Mouse (Mus musculus): ENCODE measurements around the gene Chchd3.

Gene Chchd3

DNA sequence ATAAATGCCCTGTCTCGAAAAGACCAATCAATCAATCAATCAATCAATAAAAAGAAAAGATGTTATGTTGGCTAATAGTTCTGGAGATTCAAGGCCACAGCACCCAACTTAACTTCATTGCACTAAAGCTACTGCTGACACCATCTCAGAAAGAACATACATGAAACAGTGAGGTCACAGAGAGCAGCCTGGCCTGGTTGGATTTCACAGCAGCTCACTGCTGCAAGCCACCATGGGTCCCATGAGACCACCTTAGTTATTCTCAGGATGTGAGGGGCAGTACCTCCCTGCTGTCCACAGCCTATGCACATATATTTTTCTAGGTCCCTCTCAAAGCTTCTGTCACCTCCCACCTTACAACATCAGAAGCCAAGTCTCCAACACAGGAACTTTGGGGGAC, 57.1 kb downstream of the Chchd3 start:
- DNase-seq (ENCODE audit: low spot score): no peak

DNA sequence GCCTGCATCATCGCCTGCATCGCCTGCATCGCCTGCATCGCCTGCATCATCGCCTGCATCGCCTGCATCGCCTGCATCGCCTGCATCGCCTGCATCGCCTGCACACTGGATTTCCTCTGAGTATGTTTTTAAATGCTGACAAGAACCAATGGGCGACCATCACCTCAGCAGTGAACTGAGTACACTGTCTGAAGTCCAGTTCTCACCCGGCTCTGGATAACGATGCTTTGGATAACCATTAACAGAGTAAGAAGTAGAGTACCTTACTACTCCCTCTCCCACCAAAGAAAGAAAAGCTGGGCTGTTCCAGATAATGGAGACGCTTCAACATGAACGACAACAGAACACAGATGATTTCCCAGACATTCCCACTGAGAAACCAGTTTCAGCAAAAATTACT, 58.8 kb downstream of the Chchd3 start:
- no peak for DNase-seq (ENCODE audit: low spot score)

DNA sequence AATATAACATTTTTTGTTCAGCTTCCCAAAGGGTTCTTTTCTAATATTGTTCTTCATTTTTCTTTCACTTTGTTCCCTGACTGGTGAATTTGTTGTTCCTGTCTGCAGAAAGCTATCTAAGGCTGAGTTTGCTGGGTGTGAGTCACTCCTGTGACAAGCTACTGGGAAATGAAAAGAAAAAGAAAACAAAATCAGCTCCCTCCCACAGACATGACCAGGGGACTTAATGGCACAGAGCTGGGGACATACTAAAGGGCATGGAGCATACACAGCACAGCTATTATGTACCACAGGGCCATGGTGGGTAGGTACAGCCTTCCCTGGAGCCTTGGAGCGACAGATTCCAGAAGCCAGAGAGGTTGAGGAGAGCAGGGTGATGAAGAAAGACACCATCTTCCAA, 63.5 kb downstream of the Chchd3 start:
- no peak for DNase-seq (ENCODE audit: low spot score)

GRCm38 (mm10) chr6:32993847-32994246, 66.2 kb downstream of the Chchd3 start:
- no peak for DNase-seq (ENCODE audit: low spot score)

GRCm38 (mm10) chr6:32990061-32990633, 69.9 kb downstream of the Chchd3 start:
- DNase-seq (ENCODE audit: low spot score): no peak

DNA sequence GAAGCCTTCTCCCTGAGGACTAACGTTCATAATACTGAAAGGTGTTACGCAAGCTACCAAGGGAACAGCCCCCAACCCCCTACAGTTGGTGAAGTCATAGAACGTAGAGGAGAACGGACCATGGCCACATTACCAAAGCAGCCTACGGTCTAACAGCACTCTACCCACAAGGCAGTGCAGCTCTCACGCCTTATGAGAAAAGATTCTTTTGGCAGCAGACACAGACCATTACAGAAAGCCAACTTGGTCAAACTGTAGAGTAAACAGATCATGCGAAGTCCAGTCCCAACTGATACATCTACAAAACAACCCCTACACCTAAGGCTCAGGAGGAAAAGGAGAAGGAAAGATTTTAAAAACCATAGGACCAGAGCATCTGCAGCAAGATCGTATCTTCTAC, 71.5 kb downstream of the Chchd3 start:
- DNase-seq (ENCODE audit: low spot score): no peak

DNA sequence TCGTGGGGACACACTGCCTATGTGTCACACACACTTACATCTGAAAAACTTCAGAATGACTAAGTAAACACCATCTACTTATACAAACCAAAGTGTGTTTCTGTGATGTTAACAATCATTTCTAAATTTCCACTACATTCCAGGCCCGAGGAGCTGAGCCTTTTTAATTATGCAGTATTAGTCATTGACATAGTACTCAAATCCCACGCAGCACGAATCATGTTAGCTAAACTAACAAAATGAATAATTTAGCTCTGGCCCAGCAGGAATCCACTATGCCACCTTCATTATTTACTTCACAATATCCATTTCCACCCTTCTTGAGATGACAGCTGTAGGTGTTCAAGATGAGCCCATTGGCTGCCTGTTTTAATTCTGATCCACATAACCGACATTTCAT, 76.2 kb downstream of the Chchd3 start:
- DNase-seq (ENCODE audit: low spot score): no peak

- DNase-seq (ENCODE audit: low spot score): no peak
Measured at GRCm38 (mm10) chr6:32981253-32981652, 78.8 kb downstream of the Chchd3 start.

GRCm38 (mm10) chr6:32978811-32979210, 81.2 kb downstream of the Chchd3 start:
- DNase-seq (ENCODE audit: low spot score): no peak

DNA sequence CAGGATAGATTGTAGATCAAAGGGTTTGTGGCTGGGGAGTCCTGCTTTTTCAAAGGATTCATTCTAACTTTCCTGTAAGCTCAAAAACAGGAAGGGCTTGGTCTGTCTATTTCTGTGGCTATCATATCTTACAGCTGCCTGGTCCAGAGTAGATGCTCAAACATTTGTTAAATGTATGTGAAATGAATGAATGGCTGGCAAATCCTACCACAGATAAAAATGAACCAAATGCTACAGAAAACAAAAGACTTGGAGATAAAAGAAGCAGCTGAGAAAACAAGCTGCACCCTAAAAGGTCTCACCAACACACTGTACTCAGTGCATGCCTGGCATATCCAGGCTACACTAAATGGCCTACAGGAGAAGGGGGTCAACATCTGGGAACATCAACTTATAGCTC, 88.1 kb downstream of the Chchd3 start:
- no peak for DNase-seq (ENCODE audit: low spot score)

DNA sequence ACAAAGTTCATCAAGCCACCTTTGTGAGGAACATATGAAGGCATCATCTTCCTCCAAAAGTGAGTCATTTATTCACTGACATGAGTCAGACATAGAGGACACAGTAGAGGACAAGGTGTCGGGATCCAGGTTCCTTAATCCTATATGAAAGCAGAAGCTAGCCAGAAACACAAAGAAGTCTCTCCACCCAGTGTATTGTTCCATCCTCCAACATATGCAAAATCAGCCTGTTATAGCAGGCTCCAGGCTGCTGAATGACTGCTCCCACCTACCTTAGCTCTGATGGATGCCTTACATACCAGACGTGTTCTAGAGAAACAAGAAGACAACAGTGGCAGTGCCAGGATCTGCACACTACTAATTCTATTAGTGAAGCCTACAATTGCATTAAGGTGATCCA, 91.1 kb downstream of the Chchd3 start:
- no peak for DNase-seq (ENCODE audit: low spot score)

DNA sequence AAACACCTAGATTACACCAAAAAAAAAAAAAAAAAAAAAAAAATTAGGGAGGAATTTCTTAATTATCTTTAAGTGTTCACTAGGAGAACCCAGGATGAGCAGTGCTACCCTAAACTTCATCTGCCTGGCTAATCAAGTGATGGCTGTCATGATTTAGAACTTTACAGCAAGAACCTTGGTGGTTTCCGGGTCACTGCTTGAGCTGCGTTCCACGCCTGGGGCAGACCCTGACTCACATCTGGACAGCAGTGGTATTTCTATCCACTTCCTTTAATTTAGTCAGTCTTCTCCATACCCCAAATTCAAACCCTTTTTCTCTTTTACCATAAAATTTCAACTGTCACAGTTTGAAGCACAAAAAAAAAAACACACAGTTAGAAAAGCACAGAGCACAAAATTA, 98.0 kb downstream of the Chchd3 start:
- DNase-seq (ENCODE audit: low spot score): no peak

DNA sequence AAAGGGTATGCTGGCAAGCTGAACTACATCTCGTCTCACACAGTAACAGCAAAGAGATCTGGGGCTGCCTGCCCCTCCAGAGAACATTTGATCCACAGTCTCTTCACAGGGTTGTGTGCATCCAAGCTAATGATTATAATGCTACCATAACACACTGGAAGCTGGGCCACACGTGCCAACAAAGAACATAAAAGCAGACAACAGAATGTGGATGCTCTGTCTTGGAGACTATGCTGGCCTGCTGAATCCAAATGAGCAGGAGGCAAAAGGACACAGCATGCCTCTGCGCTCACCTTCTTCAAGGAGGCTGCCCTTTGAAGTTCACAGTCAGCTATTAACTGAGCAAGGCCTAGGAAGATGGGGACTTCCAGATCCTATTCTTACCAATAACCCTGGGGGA, 98.6 kb downstream of the Chchd3 start:
- DNase-seq (ENCODE audit: low spot score): no peak

- DNase-seq (ENCODE audit: low spot score): no peak
Measured at GRCm38 (mm10) chr6:32959816-32960550, 100.1 kb downstream of the Chchd3 start.

- DNase-seq (ENCODE audit: low spot score): no peak
Measured at GRCm38 (mm10) chr6:32955481-32955880, 104.6 kb downstream of the Chchd3 start.

DNA sequence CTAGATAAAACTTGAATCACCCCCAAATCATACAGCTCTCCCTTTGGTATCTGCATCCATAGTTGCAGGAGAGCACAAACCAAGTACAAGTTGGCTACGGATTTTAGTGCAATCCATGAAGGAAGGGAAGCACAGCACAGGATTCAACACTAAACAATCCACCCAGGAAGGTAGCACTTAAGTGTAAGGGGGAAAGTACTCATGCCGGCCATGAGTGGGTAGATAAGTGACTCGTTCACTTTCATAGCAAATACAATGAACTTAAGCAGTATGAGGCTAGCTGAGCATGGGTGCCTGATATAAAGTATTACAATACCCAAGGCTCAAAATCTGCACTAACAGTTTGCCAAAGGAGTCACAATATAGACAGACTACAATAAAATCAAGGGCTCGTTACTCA, 109.1 kb downstream of the Chchd3 start:
- DNase-seq (ENCODE audit: low spot score): no peak

GRCm38 (mm10) chr6:32949702-32950101, 110.4 kb downstream of the Chchd3 start:
- DNase-seq (ENCODE audit: low spot score): no peak

DNA sequence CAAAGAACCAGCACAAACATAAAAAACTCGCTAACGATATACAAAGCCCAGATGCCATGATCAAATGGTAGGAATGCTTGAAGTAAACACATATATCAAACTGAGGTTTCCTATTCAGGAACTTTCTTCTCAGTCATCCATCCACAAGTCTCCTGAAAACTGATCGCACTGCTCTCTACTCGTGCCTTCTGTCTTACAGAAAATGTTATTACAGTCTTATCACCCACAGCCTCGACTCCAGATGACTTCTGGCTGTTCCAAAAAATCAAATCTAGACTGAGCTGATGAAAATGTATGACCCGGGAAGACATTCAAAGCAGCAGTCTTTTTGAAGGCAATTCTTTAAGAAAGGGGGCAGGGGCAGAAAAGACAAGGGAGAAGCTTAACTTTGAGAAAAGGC, 112.8 kb downstream of the Chchd3 start:
- DNase-seq (ENCODE audit: low spot score): no peak

- DNase-seq (ENCODE audit: low spot score): no peak
Measured at GRCm38 (mm10) chr6:32944956-32945355, 115.1 kb downstream of the Chchd3 start.

- DNase-seq (ENCODE audit: low spot score): no peak
Measured at GRCm38 (mm10) chr6:32943651-32944050, 116.4 kb downstream of the Chchd3 start.

- DNase-seq (ENCODE audit: low spot score): no peak
Measured at GRCm38 (mm10) chr6:32940299-32940698, 119.8 kb downstream of the Chchd3 start.

GRCm38 (mm10) chr6:32937643-32938042, 122.4 kb downstream of the Chchd3 start:
- DNase-seq (ENCODE audit: low spot score): no peak

- no peak for DNase-seq (ENCODE audit: low spot score)
Measured at GRCm38 (mm10) chr6:32936794-32937193, 123.3 kb downstream of the Chchd3 start.

DNA sequence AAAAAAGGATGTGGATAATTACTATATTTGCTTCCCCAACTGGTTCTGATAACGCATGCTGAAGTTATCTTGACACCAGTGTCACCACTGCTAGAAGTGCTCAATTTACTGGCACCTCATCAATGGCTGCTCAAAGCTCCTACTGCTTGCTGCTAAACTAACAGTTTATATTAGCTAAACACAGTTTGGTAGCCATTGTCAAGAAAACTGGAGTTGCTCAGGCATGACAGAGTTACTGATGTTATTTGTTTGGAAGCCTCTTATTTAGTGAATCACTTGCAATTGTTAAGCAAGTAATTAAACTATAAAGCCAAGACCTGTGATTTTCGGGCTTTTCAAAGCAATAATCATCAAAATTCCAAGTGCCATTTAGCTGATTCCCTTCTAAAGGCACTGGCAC, 123.7 kb downstream of the Chchd3 start:
- no peak for DNase-seq (ENCODE audit: low spot score)
